Mouse (Mus musculus): ENCODE results near the gene Mustn1.

DNA sequence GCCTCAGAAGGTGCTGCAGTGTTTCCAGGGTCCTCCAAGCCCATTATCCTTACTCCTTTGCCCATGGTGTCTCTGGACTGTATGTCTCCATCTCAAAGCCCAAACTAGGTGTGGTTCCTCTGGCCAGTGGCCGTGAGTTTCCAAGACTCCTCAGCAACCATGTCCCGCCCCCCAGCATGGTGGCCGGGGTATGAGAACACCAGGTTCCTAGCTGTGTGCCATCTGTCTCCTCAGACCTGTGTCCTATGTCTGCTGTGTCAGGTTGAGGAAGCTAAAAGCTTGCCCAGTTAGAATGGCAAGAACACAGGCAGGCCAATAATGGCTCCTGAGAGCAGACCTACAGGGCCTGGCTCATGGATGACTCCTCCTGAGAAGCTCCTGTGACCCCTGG is 2.7 kb downstream of the Mustn1 start:
- TF ChIP-seq CHD2 (IDR thresholded peaks at IDR 0.05; ENCODE audit: low read depth, low read length) (no peak), ZC3H11A (IDR thresholded peaks at IDR 0.05; ENCODE audit: borderline replicate concordance, low read depth, low read length) (no peak), MAFK (IDR thresholded peaks at IDR 0.05; ENCODE audit: insufficient read depth, low read depth, low read length) (no peak), ZNF384 (IDR thresholded peaks at IDR 0.05; ENCODE audit: low read depth, low read length) (no peak)

All from ES-E14 (cell line).